In the genomic region with DNA sequence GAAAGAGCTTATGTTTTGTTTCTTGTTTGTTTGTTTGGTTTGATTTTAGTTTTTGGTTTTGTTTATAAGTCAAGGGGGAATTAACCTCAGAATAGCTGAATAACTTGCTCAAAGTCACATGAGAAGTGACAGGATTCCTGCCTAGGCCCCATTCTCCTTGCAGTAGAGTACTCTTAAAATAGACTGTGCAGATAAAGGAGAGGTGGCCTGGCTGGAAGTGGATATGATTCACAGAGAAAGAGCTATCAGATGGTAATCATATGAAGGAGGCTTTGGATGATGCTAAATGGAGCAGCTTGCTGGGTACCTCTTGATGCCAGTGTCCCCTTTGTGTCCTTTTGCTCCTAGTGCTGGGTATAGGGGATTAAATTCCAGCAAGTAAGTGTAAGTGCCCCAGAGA, we compare ENCODE assay signal across 27 mouse cellular contexts. TPM values are rescaled to one million over a fixed set of nuclear protein-coding genes. Genes with fewer than 3 reads are reported as not detected.
DNase-seq lines count a peak whose midpoint lies in the region; ATAC-seq and TF ChIP-seq lines count a peak whose summit lies in the region.
"Had no signal": no experiment of that assay in that cellular context is flagged by ENCODE, and none has a peak within 500 bp of the region (broad histone marks: within the 10 kb centered on the region; RNA-seq: fewer than 3 reads in every experiment).

No protein-coding gene starts in this region.

- no peak for DNase-seq in heart, adult 2 months
- no peak for DNase-seq in heart, postnatal 14 days
- DNase-seq in heart, postnatal 4 days, result no peak
- DNase-seq in heart, postnatal 10 days, result no peak
- peak; percentile 74 for DNase-seq in heart, postnatal 0 days (ENCODE audit: low spot score)
- DNase-seq: adrenal gland, postnatal 10 days; adrenal gland, postnatal 36 days; B cell, adult 2 months; cerebellum, adult 18-20 months; cerebellum, adult 9-10 months; cerebellum, postnatal 14 days; gastrocnemius, postnatal 10 days; gastrocnemius, postnatal 36 days; kidney, adult 18-20 months; kidney, adult 9 months had no signal

- no peak for TF ChIP-seq CTCF in heart, adult 2 months (IDR thresholded peaks at IDR 0.05)
- no peak for TF ChIP-seq CTCF in heart, postnatal 0 days (IDR thresholded peaks at IDR 0.05; ENCODE audit: low read depth)

- H3K27me3 ChIP-seq in heart, adult 2 months (ENCODE audit: control insufficient read depth, insufficient read depth, low read length), result no peaks in the 10 kb centered on the region
- H3K27me3 ChIP-seq in heart, embryonic 12.5 days (replicated peaks), result no peaks in the 10 kb centered on the region
- no peaks in the 10 kb centered on the region for H3K27me3 ChIP-seq in heart, embryonic 15.5 days
- H3K27me3 ChIP-seq in heart, postnatal 0 days (ENCODE audit: control insufficient read depth, insufficient read depth, low read length), result no peaks in the 10 kb centered on the region
- H3K27me3 ChIP-seq: Patski had no signal

- intact Hi-C loops in heart, adult 2 months (cut with DNase I), result no loop called here
- intact Hi-C loops in heart, postnatal 14 days (cut with DNase I), result loop anchor here (10.0 kb wide), 1 partner anchor 550 kb away; no protein-coding TSS in a partner anchor
- intact Hi-C loops in heart, postnatal 10 days (cut with DNase I), result loop anchor here (5.0 kb wide), 1 partner anchor 97 kb away; no protein-coding TSS in a partner anchor

- 0 out of 2 replicates have a peak overlapping the region, but pooled peaks have one; percentile 14 for H3K4me2 ChIP-seq in heart, embryonic 12.5 days
- peak overlapping the region; percentile 0 for H3K4me2 ChIP-seq in heart, embryonic 15.5 days
- H3K4me2 ChIP-seq in heart, postnatal 0 days (ENCODE audit: low read depth, low read length), result no peak overlapping the region
- H3K4me2 ChIP-seq: forebrain, embryonic 13.5 days; hindbrain, embryonic 14.5 days had no signal

- H3K9ac ChIP-seq in heart, adult 2 months (ENCODE audit: low read depth, low read length), result no peak overlapping the region
- H3K9ac ChIP-seq in heart, embryonic 12.5 days, result no peak overlapping the region
- no peak overlapping the region for H3K9ac ChIP-seq in heart, embryonic 15.5 days
- H3K9ac ChIP-seq in heart, postnatal 0 days (replicated peaks; ENCODE audit: low read depth, low read length), result no peak overlapping the region
- H3K9ac ChIP-seq: forebrain, embryonic 13.5 days; hindbrain, embryonic 14.5 days had no signal

- peak overlapping the region; percentile 75 for H3K27ac ChIP-seq in heart, adult 2 months
- peak overlapping the region; percentile 94 for H3K27ac ChIP-seq in heart, embryonic 12.5 days (ENCODE audit: poor library complexity, severe bottlenecking)
- peak overlapping the region; percentile 89 for H3K27ac ChIP-seq in heart, embryonic 15.5 days
- peak overlapping the region; percentile 83 for H3K27ac ChIP-seq in heart, postnatal 0 days (ENCODE audit: low read depth)
- H3K27ac ChIP-seq: forebrain, embryonic 10.5 days; forebrain, embryonic 13.5 days; hindbrain, embryonic 14.5 days; hindbrain, postnatal 0 days had no signal

- ATAC-seq in heart, embryonic 12.5 days (ENCODE audit: insufficient number of reproducible peaks, low FRiP score), result no peak
- no peak for ATAC-seq in heart, embryonic 15.5 days (replicated peaks; ENCODE audit: insufficient number of reproducible peaks, insufficient read depth, low FRiP score, low read depth)
- ATAC-seq in heart, postnatal 0 days (ENCODE audit: insufficient read depth, low read depth), result peak; percentile 34; the same call in 1 of the 2 replicates
- ATAC-seq: forebrain, embryonic 13.5 days; forebrain, embryonic 16.5 days; hindbrain, postnatal 0 days; inflammation-experienced regulatory T-cells, adult 6 months; intestine, embryonic 16.5 days; Patski had no signal

- peaks cover 5% of the 10 kb centered on the region; the same call in 1 of the 2 replicates for H3K36me3 ChIP-seq in heart, adult 2 months (ENCODE audit: control insufficient read depth, insufficient read depth, low read length)
- peaks cover 28% of the 10 kb centered on the region for H3K36me3 ChIP-seq in heart, embryonic 12.5 days
- H3K36me3 ChIP-seq in heart, embryonic 15.5 days, result 0 out of 2 replicates have a peak, but pooled peaks cover 4% of the 10 kb centered on the region
- peaks cover 11% of the 10 kb centered on the region for H3K36me3 ChIP-seq in heart, postnatal 0 days (replicated peaks; ENCODE audit: control insufficient read depth, insufficient read depth, low read length)
- H3K36me3 ChIP-seq: forebrain, embryonic 10.5 days; G1E had no signal

- H3K4me3 ChIP-seq in heart, adult 2 months, result no peak overlapping the region
- H3K4me3 ChIP-seq in heart, embryonic 12.5 days, result no peak overlapping the region
- H3K4me3 ChIP-seq in heart, embryonic 15.5 days, result no peak overlapping the region
- H3K4me3 ChIP-seq in heart, postnatal 0 days (ENCODE audit: low read depth, low read length), result no peak overlapping the region
- H3K4me3 ChIP-seq: forebrain, embryonic 10.5 days; forebrain, embryonic 13.5 days had no signal

- H3K79me2 ChIP-seq in heart, adult 2 months (replicated peaks; ENCODE audit: control insufficient read depth, insufficient read depth, low read length), result no peaks in the 10 kb centered on the region; the same call in 1 of the 2 replicates

- peaks cover 1% of the 10 kb centered on the region; the same call in 1 of the 2 replicates for H3K4me1 ChIP-seq in heart, adult 2 months (ENCODE audit: control insufficient read depth, insufficient read depth, low read length)
- peaks cover 66% of the 10 kb centered on the region for H3K4me1 ChIP-seq in heart, embryonic 12.5 days (replicated peaks)
- H3K4me1 ChIP-seq in heart, embryonic 15.5 days (replicated peaks), result peaks cover 40% of the 10 kb centered on the region
- H3K4me1 ChIP-seq in heart, postnatal 0 days (ENCODE audit: control insufficient read depth, insufficient read depth), result peaks cover 23% of the 10 kb centered on the region

- no peaks in the 10 kb centered on the region for H3K9me3 ChIP-seq in heart, embryonic 12.5 days (replicated peaks)
- no peaks in the 10 kb centered on the region for H3K9me3 ChIP-seq in heart, embryonic 15.5 days (replicated peaks)
- no peaks in the 10 kb centered on the region for H3K9me3 ChIP-seq in heart, postnatal 0 days (replicated peaks; ENCODE audit: control insufficient read depth, low read length)
- H3K9me3 ChIP-seq: forebrain, embryonic 10.5 days; forebrain, embryonic 13.5 days had no signal

- TF ChIP-seq EP300 in heart, adult 2 months (IDR thresholded peaks at IDR 0.05; ENCODE audit: insufficient read depth, low read depth, low read length), result no peak
- TF ChIP-seq EP300 in heart, postnatal 0 days (IDR thresholded peaks at IDR 0.05; ENCODE audit: low read depth), result no peak

- TF ChIP-seq POLR2A in heart, adult 2 months (IDR thresholded peaks at IDR 0.05; ENCODE audit: insufficient read depth, low read depth, low read length), result no peak

RNA-seq across cellular contexts. Expression of a gene that starts 26.1 kb away (rescaled TPM):
- total RNA-seq in heart, adult 2 months (2021), result 10 to 100 TPM; 46.2 to 57.3 TPM
- polyA plus RNA-seq in heart, adult 2 months (2012; rRNA removed), result 12.1 and 21.7 TPM in 2 replicates
- total RNA-seq in heart, postnatal 14 days (2021), result 10 to 100 TPM; 39.5 to 43.6 TPM
- polyA plus RNA-seq in heart, embryonic 12.5 days (2016; fragmentation: Nextera tagmentation; extraction: Ambion mirVana), result 26.5 and 29.6 TPM in 2 replicates
- 10 to 100 TPM; 57.6 to 58.0 TPM for total RNA-seq in heart, postnatal 4 days (2021)
- polyA plus RNA-seq in heart, embryonic 15.5 days (2015; fragmentation: Nextera tagmentation; extraction: Ambion mirVana), result 14.9 and 18.3 TPM in 2 replicates
- 10 to 100 TPM; 34.3 to 68.1 TPM for total RNA-seq in heart, postnatal 10 days (2021)
- 23.1 and 31.5 TPM in 2 replicates for total RNA-seq in heart, postnatal 0 days (2014; rRNA removed; ENCODE audit: low replicate concordance)
- polyA plus RNA-seq in heart, postnatal 0 days (2015; fragmentation: Nextera tagmentation; extraction: Ambion mirVana), result 17.3 and 17.8 TPM in 2 replicates
- total RNA-seq: granulocyte monocyte progenitor cell, adult 5-6 weeks had no signal
- polyA plus RNA-seq: G1E had no signal
